Mouse (Mus musculus) liver, embryonic 11.5 days (tissue): Measurements from ENCODE around the gene Kctd11. TPM values are rescaled to one million over a fixed set of nuclear protein-coding genes. Genes with fewer than 3 reads are reported as not detected.
"Not testable (repeated sequence)": the region's sequence is repeated elsewhere in the genome, so short reads cannot be mapped to it uniquely, and the experiment has no call there.

Source experiments
- ATAC-seq: fragments of 200-750 bp; cut with Nextera tagmentation; replicated peaks from 2 replicates; pipeline ENCODE4 v1.8.0; 2017; ENCODE audit warnings: moderate number of reproducible peaks, mild to moderate bottlenecking, moderate TSS enrichment, moderate library complexity; ENCODE audit not compliant: low FRiP score
- DNase-seq: peaks from one replicate; pipeline ENCODE4 v3.0.0-alpha.2; 2017; ENCODE audit warnings: low spot score
- H3K27ac ChIP-seq: fragments of 300-500 bp; sonication (generic); 2 replicates; pipeline ENCODE4 v1.5.1; 2014; ENCODE audit warnings: mild to moderate bottlenecking, low read depth, low read length, control low read depth
- H3K27me3 ChIP-seq: fragments of 300-500 bp; sonication (generic); replicated peaks from 2 replicates; pipeline ENCODE4 v1.6.1; 2014; ENCODE audit warnings: low read length, mixed read lengths; ENCODE audit not compliant: control insufficient read depth, insufficient read depth
- H3K36me3 ChIP-seq: fragments of 300-500 bp; sonication (generic); 2 replicates; pipeline ENCODE4 v1.6.1; 2014; ENCODE audit warnings: mild to moderate bottlenecking, low read length, moderate library complexity, mixed read lengths; ENCODE audit not compliant: control insufficient read depth, insufficient read depth
- H3K4me1 ChIP-seq: fragments of 300-500 bp; sonication (generic); replicated peaks from 2 replicates; pipeline ENCODE4 v1.6.1; 2014; ENCODE audit warnings: low read length, mixed read lengths; ENCODE audit not compliant: control insufficient read depth, insufficient read depth
- H3K4me2 ChIP-seq: fragments of 300-500 bp; sonication (generic); 2 replicates; pipeline ENCODE4 v1.6.1; 2014; ENCODE audit warnings: mild to moderate bottlenecking, control low read depth, moderate library complexity
- H3K4me3 ChIP-seq: fragments of 300-500 bp; sonication (generic); 2 replicates; pipeline ENCODE4 v1.5.1; 2014; ENCODE audit warnings: low read depth, low read length, control low read depth
- H3K9ac ChIP-seq: fragments of 300-500 bp; sonication (generic); 2 replicates; pipeline ENCODE4 v1.6.1; 2014; ENCODE audit warnings: low read depth, low read length, control low read depth
- H3K9me3 ChIP-seq: fragments of 300-500 bp; sonication (generic); 2 replicates; pipeline ENCODE4 v1.6.1; 2016; ENCODE audit warnings: low read length, inconsistent platforms, mixed read lengths; ENCODE audit not compliant: control insufficient read depth
- WGBS: fragments of 180-500 bp; shearing (Covaris S2); extraction: QIAGEN DNeasy Blood & Tissue Kit; methylation state at CpG from one replicate; pipeline ENCODE4 v1.1.7; 2014; 5-methylcytosine and 5-hydroxymethylcytosine counted together
- polyA plus RNA-seq: library from polyadenylated mRNA; unstranded; fragments of >200 nt; fragmentation: Nextera tagmentation; extraction: Ambion mirVana; gene quantifications from 2 replicates; pipeline ENCODE4 v1.2.1, GENCODE M21; 2014

The Kctd11 gene
- polyA plus RNA-seq, 1 experiment from 2014 or later = 3.6 TPM

GRCm38 (mm10) chr11:69920266-69921031 is 39.2 kb upstream of the Kctd11 start:
- Histone ChIP-seq H3K4me2 (peak overlapping the region; percentile 96), H3K36me3 (peaks cover 36% of the 10 kb centered on the region), H3K4me1 (peaks cover 43% of the 10 kb centered on the region), H3K9ac (peak overlapping the region; percentile 100), H3K27ac (peak overlapping the region; percentile 98), H3K9me3 (no peaks in the 10 kb centered on the region), H3K27me3 (no peaks in the 10 kb centered on the region), H3K4me3 (peak overlapping the region; percentile 92)
- ATAC-seq (peak; percentile 1), DNase-seq (peak; percentile 72)
- WGBS = 1% methylated on average over 63 of the region's 65 CpGs

GRCm38 (mm10) chr11:69919661-69920265 is 38.6 kb upstream of the Kctd11 start:
- peak overlapping the region; percentile 96 for H3K4me2 ChIP-seq
- peak overlapping the region; percentile 98 for H3K27ac ChIP-seq
- ATAC-seq = peak; percentile 39
- peaks cover 50% of the 10 kb centered on the region for H3K4me1 ChIP-seq
- H3K9me3 ChIP-seq = no peaks in the 10 kb centered on the region
- peak overlapping the region; percentile 100 for H3K9ac ChIP-seq
- peaks cover 40% of the 10 kb centered on the region for H3K36me3 ChIP-seq
- peak overlapping the region; percentile 92 for H3K4me3 ChIP-seq
- under 1% methylated on average over 17 of the region's 17 CpGs for WGBS
- H3K27me3 ChIP-seq = no peaks in the 10 kb centered on the region
- peak; percentile 79 for DNase-seq

GRCm38 (mm10) chr11:69919053-69919452 is 37.8 kb upstream of the Kctd11 start:
- H3K36me3 ChIP-seq = peaks cover 40% of the 10 kb centered on the region
- peak overlapping the region; percentile 96 for H3K4me2 ChIP-seq
- peaks cover 51% of the 10 kb centered on the region for H3K4me1 ChIP-seq

GRCm38 (mm10) chr11:69918118-69918517 is 36.9 kb upstream of the Kctd11 start:
- Histone ChIP-seq H3K4me1 (peaks cover 51% of the 10 kb centered on the region), H3K36me3 (peaks cover 40% of the 10 kb centered on the region)

More at GRCm38 (mm10) chr11:69919053-69919452, 37.8 kb upstream of the Kctd11 start:
- ATAC-seq (no peak), DNase-seq (no peak)
- 65% methylated on average over 9 of the region's 9 CpGs for WGBS
- Histone ChIP-seq H3K27ac (peak overlapping the region; percentile 98), H3K4me3 (peak overlapping the region; percentile 92), H3K27me3 (no peaks in the 10 kb centered on the region), H3K9ac (peak overlapping the region; percentile 100), H3K9me3 (no peaks in the 10 kb centered on the region)

GRCm38 (mm10) chr11:69917379-69917948 is 36.3 kb upstream of the Kctd11 start:
- WGBS = 76% methylated on average over 8 of the region's 8 CpGs
- ATAC-seq (no peak), DNase-seq (no peak)
- Histone ChIP-seq H3K36me3 (peaks cover 40% of the 10 kb centered on the region), H3K4me1 (peaks cover 44% of the 10 kb centered on the region), H3K4me2 (peak overlapping the region; percentile 96), H3K4me3 (peak overlapping the region; percentile 10), H3K27ac (peak overlapping the region; percentile 96), H3K9ac (no peak overlapping the region; the same call in 1 of the 2 replicates), H3K9me3 (no peaks in the 10 kb centered on the region), H3K27me3 (no peaks in the 10 kb centered on the region)

More at GRCm38 (mm10) chr11:69918118-69918517, 36.9 kb upstream of the Kctd11 start:
- H3K9me3 ChIP-seq = no peaks in the 10 kb centered on the region
- no peaks in the 10 kb centered on the region for H3K27me3 ChIP-seq
- ATAC-seq = no peak
- H3K9ac ChIP-seq = no peak overlapping the region
- peak overlapping the region; percentile 42; the same call in 1 of the 2 replicates for H3K27ac ChIP-seq
- DNase-seq = no peak
- H3K4me3 ChIP-seq = peak overlapping the region; percentile 92; the same call in 1 of the 2 replicates
- WGBS = 75% methylated on average over 5 of the region's 5 CpGs
- H3K4me2 ChIP-seq = peak overlapping the region; percentile 96

GRCm38 (mm10) chr11:69916652-69917378 is 35.6 kb upstream of the Kctd11 start:
- peaks cover 43% of the 10 kb centered on the region for H3K4me1 ChIP-seq
- H3K4me2 ChIP-seq = peak overlapping the region; percentile 96
- WGBS = 37% methylated on average over 7 of the region's 7 CpGs
- H3K27ac ChIP-seq = peak overlapping the region; percentile 96
- H3K9ac ChIP-seq, H3K9me3 ChIP-seq, DNase-seq, H3K27me3 ChIP-seq, ATAC-seq: not testable (repeated sequence)
- H3K36me3 ChIP-seq = peaks cover 44% of the 10 kb centered on the region
- H3K4me3 ChIP-seq = peak overlapping the region; percentile 94

GRCm38 (mm10) chr11:69915667-69916627 is 34.7 kb upstream of the Kctd11 start:
- Histone ChIP-seq H3K4me2 (peak overlapping the region; percentile 96), H3K27me3 (no peaks in the 10 kb centered on the region), H3K27ac (peak overlapping the region; percentile 96), H3K9ac (peak overlapping the region; percentile 90), H3K36me3 (peaks cover 52% of the 10 kb centered on the region), H3K4me3 (peak overlapping the region; percentile 94), H3K9me3 (no peaks in the 10 kb centered on the region), H3K4me1 (peaks cover 43% of the 10 kb centered on the region)
- DNase-seq = peak; percentile 61
- peak; percentile 64 for ATAC-seq
- 29% methylated on average over 5 of the region's 5 CpGs for WGBS
